Mouse (Mus musculus): ENCODE data around the gene Tinf2. TPM values are rescaled to one million over a fixed set of nuclear protein-coding genes. Genes with fewer than 3 reads are reported as not detected.
A peak's percentile ranks its signal among the peaks of the same experiment; 100 is the strongest.

Gene Tinf2
- polyA plus RNA-seq (2012; rRNA removed) = 8.1 and 11.1 TPM in 2 replicates

DNA sequence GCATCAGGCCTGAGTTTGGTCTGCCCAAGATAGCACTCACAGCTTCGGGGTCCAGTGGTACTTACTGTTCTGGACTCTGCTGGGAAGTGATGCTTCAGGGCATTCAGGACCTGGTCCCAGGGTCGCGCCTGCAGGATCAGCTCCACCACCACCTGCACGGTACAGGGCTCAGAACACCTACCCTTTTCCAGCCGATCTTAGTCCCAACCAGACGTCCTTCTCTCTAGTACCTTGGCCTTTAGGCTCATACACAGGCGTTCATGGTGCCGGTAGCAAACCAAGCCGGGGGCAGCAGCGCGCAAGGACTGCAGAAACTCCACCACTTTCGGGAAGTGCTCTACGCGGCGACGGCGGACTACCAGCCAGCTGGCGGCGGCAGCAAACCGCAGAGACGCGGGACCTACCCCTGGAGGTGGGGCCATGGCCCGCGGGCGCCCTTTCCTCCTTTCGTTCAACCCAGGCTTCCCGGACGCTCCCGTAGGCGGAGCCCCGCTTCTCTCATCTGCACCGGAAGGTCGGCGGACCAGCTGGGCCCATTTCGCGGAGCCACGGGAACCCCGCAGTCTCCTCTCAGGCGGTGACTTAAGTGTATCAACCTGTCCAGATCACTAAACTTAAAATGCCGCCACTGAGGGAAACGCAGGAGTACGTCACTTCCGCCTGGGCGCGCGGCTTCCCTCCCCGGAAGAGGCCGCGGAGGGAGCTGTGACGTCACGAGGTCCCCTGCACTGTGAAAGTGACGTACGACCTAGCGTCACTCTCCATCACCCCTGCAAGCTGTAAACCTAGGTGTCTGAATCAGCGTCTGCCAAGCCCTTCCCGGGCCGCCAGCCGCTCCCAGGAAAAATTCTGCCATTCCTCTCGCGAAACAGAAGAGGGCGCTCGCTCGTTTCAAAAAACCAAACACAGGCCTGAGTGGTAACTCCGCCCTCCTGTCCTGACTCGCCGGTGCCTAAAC is at the start of gene Tinf2:
Gene Tinf2, minus strand, starts transcription at position 661 of the 958 bp plus-strand sequence.
- H3K36me3 ChIP-seq (ENCODE audit: control insufficient read depth, insufficient read depth, low read length) = peaks cover 31% of the 10 kb centered on the region
- H3K27me3 ChIP-seq (ENCODE audit: control insufficient read depth, insufficient read depth, low read length) = no peaks in the 10 kb centered on the region
- peak within 1 kb of the TSS; percentile 78 for H3K27ac ChIP-seq (ENCODE audit: insufficient read depth, low read depth, low read length)
- TF ChIP-seq POLR2A (IDR thresholded peaks at IDR 0.05; ENCODE audit: low read depth, low read length) (no peak; the same call in 1 of the 2 replicates), CTCF (IDR thresholded peaks at IDR 0.05; ENCODE audit: extremely low read depth, insufficient read length, insufficient replicate concordance, low read depth, low read length) (peak; percentile 85)
- peak within 1 kb of the TSS; percentile 76 for H3K4me3 ChIP-seq (ENCODE audit: low read depth, low read length)
- no peaks in the 10 kb centered on the region for H3K4me1 ChIP-seq (ENCODE audit: control insufficient read depth, insufficient read depth, insufficient read length, low read length)
- under 1% methylated on average over 66 of the region's 66 CpGs for whole genome bisulfite sequencing

DNA sequence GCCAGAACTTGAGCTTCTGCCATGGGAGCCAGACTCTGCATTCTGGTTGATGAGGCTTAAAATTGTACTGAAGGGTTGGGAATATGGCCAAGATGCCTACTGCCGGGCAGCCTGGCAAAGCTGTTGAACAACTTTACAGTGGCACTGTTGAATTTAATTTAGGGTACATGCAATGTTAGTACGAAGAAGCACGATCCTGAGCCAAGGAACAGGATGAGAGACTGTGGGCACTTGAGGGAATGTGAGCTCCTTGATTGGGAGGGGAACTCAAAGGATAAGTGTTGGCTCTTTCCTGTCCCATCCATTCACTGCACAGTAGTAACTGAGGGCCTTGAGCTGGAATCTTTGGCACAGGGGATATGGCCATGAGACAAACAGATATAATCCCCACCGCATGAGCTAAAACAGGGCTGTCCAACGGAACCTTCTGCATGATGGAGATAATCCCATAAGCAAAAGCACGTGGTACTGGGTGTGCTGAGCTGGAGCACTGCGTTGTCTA is 49.0 kb upstream of the Tinf2 start:
- H3K36me3 ChIP-seq (ENCODE audit: control insufficient read depth, insufficient read depth, low read length) = no peaks in the 10 kb centered on the region
- 88% methylated on average over 7 of the region's 7 CpGs for WGBS
- H3K4me1 ChIP-seq (ENCODE audit: control insufficient read depth, insufficient read depth, insufficient read length, low read length) = peaks cover 20% of the 10 kb centered on the region; the same call in 1 of the 2 replicates
- TF ChIP-seq POLR2A (IDR thresholded peaks at IDR 0.05; ENCODE audit: low read depth, low read length) = no peak
- no peak for TF ChIP-seq CTCF (IDR thresholded peaks at IDR 0.05; ENCODE audit: extremely low read depth, insufficient read length, insufficient replicate concordance, low read depth, low read length)
- no peak overlapping the region for H3K27ac ChIP-seq (ENCODE audit: insufficient read depth, low read depth, low read length)
- H3K4me3 ChIP-seq (ENCODE audit: low read depth, low read length) = no peak overlapping the region
- no peaks in the 10 kb centered on the region for H3K27me3 ChIP-seq (ENCODE audit: control insufficient read depth, insufficient read depth, low read length)

DNA sequence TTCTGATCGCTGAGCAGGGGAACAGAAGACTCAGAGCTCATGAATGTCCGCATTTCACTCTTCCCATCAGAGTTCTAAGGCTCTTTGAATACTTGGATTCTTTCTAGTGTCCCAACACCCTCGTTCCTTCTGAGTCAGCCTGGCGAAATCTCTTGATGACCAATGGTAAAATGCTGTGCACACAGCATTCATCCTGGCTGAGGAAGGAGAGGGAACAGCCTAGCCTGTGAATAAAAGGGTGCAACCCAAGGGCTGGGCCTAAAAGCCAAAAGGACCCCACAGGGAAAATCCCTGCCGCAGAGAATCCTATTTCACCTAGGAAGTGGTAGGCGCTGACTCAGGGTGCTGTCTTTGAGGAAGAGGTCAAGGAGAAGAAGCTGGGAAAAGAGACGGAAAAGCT is 48.5 kb upstream of the Tinf2 start:
- no peaks in the 10 kb centered on the region for H3K36me3 ChIP-seq (ENCODE audit: control insufficient read depth, insufficient read depth, low read length)
- no peak for TF ChIP-seq CTCF (IDR thresholded peaks at IDR 0.05; ENCODE audit: extremely low read depth, insufficient read length, insufficient replicate concordance, low read depth, low read length)
- no peak for TF ChIP-seq POLR2A (IDR thresholded peaks at IDR 0.05; ENCODE audit: low read depth, low read length)
- H3K27ac ChIP-seq (ENCODE audit: insufficient read depth, low read depth, low read length) = no peak overlapping the region
- WGBS = 90% methylated on average over 7 of the region's 7 CpGs
- H3K27me3 ChIP-seq (ENCODE audit: control insufficient read depth, insufficient read depth, low read length) = no peaks in the 10 kb centered on the region
- H3K4me3 ChIP-seq (ENCODE audit: low read depth, low read length) = no peak overlapping the region
- H3K4me1 ChIP-seq (ENCODE audit: control insufficient read depth, insufficient read depth, insufficient read length, low read length) = peaks cover 19% of the 10 kb centered on the region; the same call in 1 of the 2 replicates

DNA sequence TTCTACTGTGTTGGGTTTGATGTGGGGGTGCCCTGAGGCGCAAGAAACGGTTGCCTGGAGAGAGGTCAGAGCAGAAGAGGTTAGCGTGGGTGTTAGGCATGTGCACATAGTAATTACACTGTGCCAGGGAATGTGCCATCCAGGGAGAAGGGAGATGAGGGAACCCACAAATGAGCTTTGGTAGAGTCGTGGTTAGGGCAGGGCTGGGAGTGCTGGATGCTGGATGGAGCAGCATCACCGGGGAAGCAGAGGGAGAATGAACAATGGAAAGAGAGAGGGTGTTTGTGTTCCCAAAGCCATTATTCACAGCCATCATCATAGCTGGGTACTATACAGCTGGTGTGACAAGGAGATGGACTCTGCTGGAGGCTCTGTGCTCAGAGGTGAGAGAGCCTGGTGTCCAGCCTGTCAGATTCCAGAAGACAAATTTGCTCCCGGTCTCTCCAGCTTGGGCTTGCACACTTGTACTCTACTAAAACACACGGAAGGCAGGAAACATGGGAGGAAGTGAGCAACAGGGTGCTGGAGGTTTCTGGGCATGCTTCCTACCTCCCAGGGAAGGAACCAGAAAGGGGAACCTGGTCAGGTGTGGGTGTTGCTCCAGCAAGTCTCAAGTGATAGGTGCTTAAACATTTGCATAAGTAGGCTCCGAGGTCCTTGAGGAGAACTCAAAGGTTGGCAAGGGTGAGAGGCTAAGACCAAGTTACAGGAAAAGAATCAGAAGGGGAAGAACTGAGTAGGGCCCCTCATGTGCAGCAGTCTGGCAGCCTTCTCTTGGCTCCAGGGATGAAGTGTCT is 46.5 kb upstream of the Tinf2 start:
- 52% methylated on average over 8 of the region's 8 CpGs for WGBS
- H3K27me3 ChIP-seq (ENCODE audit: control insufficient read depth, insufficient read depth, low read length) = no peaks in the 10 kb centered on the region
- no peak overlapping the region for H3K4me3 ChIP-seq (ENCODE audit: low read depth, low read length)
- TF ChIP-seq CTCF (IDR thresholded peaks at IDR 0.05; ENCODE audit: extremely low read depth, insufficient read length, insufficient replicate concordance, low read depth, low read length) (no peak), POLR2A (IDR thresholded peaks at IDR 0.05; ENCODE audit: low read depth, low read length) (no peak)
- H3K4me1 ChIP-seq (ENCODE audit: control insufficient read depth, insufficient read depth, insufficient read length, low read length) = peaks cover 8% of the 10 kb centered on the region; the same call in 1 of the 2 replicates
- H3K36me3 ChIP-seq (ENCODE audit: control insufficient read depth, insufficient read depth, low read length) = no peaks in the 10 kb centered on the region
- H3K27ac ChIP-seq (ENCODE audit: insufficient read depth, low read depth, low read length) = no peak overlapping the region

DNA sequence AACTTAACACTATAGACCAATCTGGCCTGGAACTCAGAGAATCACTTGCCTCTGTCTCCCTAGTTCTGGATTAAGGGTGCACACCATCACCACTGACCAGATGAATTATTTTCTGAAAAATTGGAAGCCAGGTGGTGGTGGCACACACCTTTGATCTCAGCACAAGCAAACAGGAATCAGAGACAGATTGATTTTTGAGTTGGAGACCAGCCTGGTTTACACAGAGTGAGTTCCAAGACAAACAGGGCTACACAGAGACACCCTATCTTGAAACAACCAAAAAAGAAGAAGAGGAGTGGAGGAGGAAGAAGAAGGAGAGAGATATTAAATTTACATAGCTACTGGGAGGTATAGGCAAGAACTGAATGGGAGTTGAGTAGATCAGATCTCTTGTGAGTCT is 44.6 kb upstream of the Tinf2 start:
- H3K36me3 ChIP-seq (ENCODE audit: control insufficient read depth, insufficient read depth, low read length) = no peaks in the 10 kb centered on the region
- TF ChIP-seq CTCF (IDR thresholded peaks at IDR 0.05; ENCODE audit: extremely low read depth, insufficient read length, insufficient replicate concordance, low read depth, low read length) (no peak), POLR2A (IDR thresholded peaks at IDR 0.05; ENCODE audit: low read depth, low read length) (no peak)
- H3K27ac ChIP-seq (ENCODE audit: insufficient read depth, low read depth, low read length) = no peak overlapping the region
- peaks cover 12% of the 10 kb centered on the region; the same call in 1 of the 2 replicates for H3K4me1 ChIP-seq (ENCODE audit: control insufficient read depth, insufficient read depth, insufficient read length, low read length)
- no peaks in the 10 kb centered on the region for H3K27me3 ChIP-seq (ENCODE audit: control insufficient read depth, insufficient read depth, low read length)
- H3K4me3 ChIP-seq (ENCODE audit: low read depth, low read length) = no peak overlapping the region

DNA sequence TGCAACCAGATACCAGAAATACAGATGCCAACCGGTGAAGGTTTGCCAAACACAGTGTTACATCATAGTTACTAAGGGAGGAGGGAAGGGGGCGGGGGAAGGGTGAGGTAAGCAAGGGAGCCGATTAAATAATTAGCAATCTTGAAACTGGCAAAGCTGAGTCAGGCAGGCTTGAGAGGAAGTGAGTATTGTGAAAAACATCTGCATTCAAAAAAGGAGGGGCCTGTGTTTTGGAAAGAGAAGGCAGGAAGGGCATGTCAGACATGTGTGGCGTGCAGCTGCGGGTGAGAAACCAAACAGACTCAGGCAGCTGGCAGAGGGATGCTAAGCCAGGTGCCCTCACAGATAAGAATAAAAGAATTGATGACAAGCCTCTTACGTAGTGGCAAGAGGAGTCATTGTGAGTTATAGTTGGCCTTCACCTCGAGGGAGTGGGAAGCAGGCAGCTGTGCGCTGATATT is 42.8 kb upstream of the Tinf2 start:
- 11% methylated on average over 8 of the region's 8 CpGs for WGBS
- peaks cover 3% of the 10 kb centered on the region; the same call in 1 of the 2 replicates for H3K36me3 ChIP-seq (ENCODE audit: control insufficient read depth, insufficient read depth, low read length)

More for the DNA sequence above, 42.8 kb upstream of the Tinf2 start:
- Histone ChIP-seq H3K27me3 (ENCODE audit: control insufficient read depth, insufficient read depth, low read length) (no peaks in the 10 kb centered on the region), H3K4me1 (ENCODE audit: control insufficient read depth, insufficient read depth, insufficient read length, low read length) (peaks cover 12% of the 10 kb centered on the region; the same call in 1 of the 2 replicates), H3K4me3 (ENCODE audit: low read depth, low read length) (no peak overlapping the region), H3K27ac (ENCODE audit: insufficient read depth, low read depth, low read length) (peak overlapping the region; percentile 44)
- TF ChIP-seq POLR2A (IDR thresholded peaks at IDR 0.05; ENCODE audit: low read depth, low read length) = no peak
- no peak for TF ChIP-seq CTCF (IDR thresholded peaks at IDR 0.05; ENCODE audit: extremely low read depth, insufficient read length, insufficient replicate concordance, low read depth, low read length)

All from small intestine, adult 2 months (tissue).